Comparison of ENCODE assay signal across 8 mouse cellular contexts in genomic region chr11:101479171-101479635, GRCm38 (mm10). TPM values are rescaled to one million over a fixed set of nuclear protein-coding genes. Genes with fewer than 3 reads are reported as not detected.
DNase-seq lines count a peak whose midpoint lies in the region; ATAC-seq and TF ChIP-seq lines count a peak whose summit lies in the region.

No protein-coding gene starts in this region.

- peak overlapping the region; percentile 65 for H3K9ac ChIP-seq in heart, embryonic 13.5 days
- peak overlapping the region; percentile 4 for H3K9ac ChIP-seq in ES-E14 (ENCODE audit: insufficient read depth, low read depth, low read length, poor library complexity, severe bottlenecking)

- no peak for DNase-seq in heart, postnatal 36 days
- peak; percentile 39 for DNase-seq in ES-E14 (ENCODE audit: low read depth, low spot score)
- peak; percentile 89 for DNase-seq in hindbrain, embryonic 10.5 days (ENCODE audit: low spot score)
- peak; percentile 77 for DNase-seq in mesoderm, embryonic 11.5 days (ENCODE audit: low read depth, low spot score)
- no peak for DNase-seq in thymus, postnatal 25 days
- no peak for DNase-seq in urinary bladder, postnatal 4 days (ENCODE audit: low spot score in 2 of 2)
- no peak for DNase-seq in adrenal gland, postnatal 10 days

- no peak for ATAC-seq in heart, embryonic 13.5 days (ENCODE audit: extremely low read depth, insufficient number of reproducible peaks, low FRiP score, low TSS enrichment)

- H3K27me3 ChIP-seq in heart, embryonic 13.5 days (replicated peaks) = no peaks in the 10 kb centered on the region
- H3K27me3 ChIP-seq in hindbrain, embryonic 10.5 days (ENCODE audit: insufficient read depth, poor library complexity, severe bottlenecking) = no peaks in the 10 kb centered on the region

- peaks cover 36% of the 10 kb centered on the region for H3K4me1 ChIP-seq in heart, embryonic 13.5 days
- peaks cover 17 to 27% of the 10 kb centered on the region in 2 experiments; a peak in 3 of 4 replicates for H3K4me1 ChIP-seq in ES-E14 (ENCODE audit: control insufficient read depth in 2 of 2, insufficient read depth in 2 of 2, low read length in 2 of 2, poor library complexity in 1 of 2)
- H3K4me1 ChIP-seq in hindbrain, embryonic 10.5 days (replicated peaks) = peaks cover 64% of the 10 kb centered on the region

- no peak overlapping the region; the same call in 1 of the 2 replicates for H3K27ac ChIP-seq in heart, embryonic 13.5 days (replicated peaks)
- no peak overlapping the region; the same call in 1 of the 2 replicates for H3K27ac ChIP-seq in ES-E14 (ENCODE audit: insufficient read depth, low read depth, low read length, poor library complexity, severe bottlenecking)
- peak overlapping the region; percentile 96 for H3K27ac ChIP-seq in hindbrain, embryonic 10.5 days

- peak overlapping the region; percentile 59 for H3K4me2 ChIP-seq in heart, embryonic 13.5 days

- in situ Hi-C loops in ES-E14 (cut with MboI; ENCODE audit: low sequenced_read_pairs in 2 of 2, unreplicated experiment in 2 of 2) = no loop called here

- peak overlapping the region; percentile 18 for H3K4me3 ChIP-seq in heart, embryonic 13.5 days
- peak overlapping the region; percentile 36 to 59 for H3K4me3 ChIP-seq in ES-E14 (ENCODE audit: insufficient read depth in 1 of 2, low read depth in 1 of 2, low read length in 2 of 2, poor library complexity in 1 of 2, severe bottlenecking in 1 of 2)
- peak overlapping the region; percentile 49 for H3K4me3 ChIP-seq in hindbrain, embryonic 10.5 days

- H3K9me3 ChIP-seq in heart, embryonic 13.5 days = no peaks in the 10 kb centered on the region
- no peaks in the 10 kb centered on the region for H3K9me3 ChIP-seq in ES-E14 (ENCODE audit: control insufficient read depth, insufficient read depth, low read depth, low read length)
- H3K9me3 ChIP-seq in hindbrain, embryonic 10.5 days = no peaks in the 10 kb centered on the region

- intact Hi-C loops in heart, postnatal 36 days (cut with DNase I) = no loop called here

- 8% methylated on average over 18 of the region's 18 CpGs for WGBS in heart, embryonic 13.5 days
- 5% methylated on average over 18 of the region's 18 CpGs for WGBS in hindbrain, embryonic 10.5 days

- H3K36me3 ChIP-seq in heart, embryonic 13.5 days = no peaks in the 10 kb centered on the region
- H3K36me3 ChIP-seq in ES-E14 (ENCODE audit: control insufficient read depth, insufficient read depth, low read length, poor library complexity, severe bottlenecking) = no peaks in the 10 kb centered on the region
- no peaks in the 10 kb centered on the region for H3K36me3 ChIP-seq in hindbrain, embryonic 10.5 days

TF ChIP-seq in ES-E14, 5 proteins besides CTCF, POLR2A, EP300 and RAD21:
- TF ChIP-seq CHD2 (IDR thresholded peaks at IDR 0.05; ENCODE audit: low read depth, low read length) = no peak
- peak; percentile 62; the same call in 1 of the 2 replicates for TF ChIP-seq MAFK (IDR thresholded peaks at IDR 0.05; ENCODE audit: insufficient read depth, low read depth, low read length)

RNA-seq across cellular contexts. Expression of gene Vat1, which starts 13.2 kb away (rescaled TPM):
- polyA plus RNA-seq in heart, embryonic 13.5 days (2015; fragmentation: Nextera tagmentation; extraction: Ambion mirVana) = 28.0 and 28.9 TPM in 2 replicates
- total RNA-seq in heart, postnatal 36 days (2021) = 10 to 100 TPM; 22.0 to 24.9 TPM
- 41.9 and 57.5 TPM in 2 replicates for total RNA-seq in ES-E14 (2012; rRNA removed)
- polyA plus RNA-seq in hindbrain, embryonic 10.5 days (2016; fragmentation: Nextera tagmentation; extraction: Ambion mirVana) = 61.1 and 108 TPM in 2 replicates
- 10 to 100 TPM; 79.4 to 87.3 TPM for total RNA-seq in adrenal gland, postnatal 10 days (2021)

RNA-seq across cellular contexts. Expression of gene Rnd2, which starts 14.4 kb away (rescaled TPM):
- 23.5 and 26.4 TPM in 2 replicates for polyA plus RNA-seq in heart, embryonic 13.5 days (2015; fragmentation: Nextera tagmentation; extraction: Ambion mirVana)
- 1 to 10 TPM; 5.6 to 6.2 TPM for total RNA-seq in heart, postnatal 36 days (2021)
- total RNA-seq in ES-E14 (2012; rRNA removed) = 8.9 and 10.4 TPM in 2 replicates
- 97.9 and 208 TPM in 2 replicates for polyA plus RNA-seq in hindbrain, embryonic 10.5 days (2016; fragmentation: Nextera tagmentation; extraction: Ambion mirVana)
- total RNA-seq in adrenal gland, postnatal 10 days (2021) = 10 to 100 TPM; 10.6 to 11.0 TPM

RNA-seq across cellular contexts. Expression of gene Ifi35, which starts 31.0 kb away (rescaled TPM):
- 11.6 and 13.7 TPM in 2 replicates for polyA plus RNA-seq in heart, embryonic 13.5 days (2015; fragmentation: Nextera tagmentation; extraction: Ambion mirVana)
- 10 to 100 TPM; 13.3 to 15.6 TPM for total RNA-seq in heart, postnatal 36 days (2021)
- 5.0 and 9.1 TPM in 2 replicates for total RNA-seq in ES-E14 (2012; rRNA removed)
- polyA plus RNA-seq in hindbrain, embryonic 10.5 days (2016; fragmentation: Nextera tagmentation; extraction: Ambion mirVana) = 3.5 and 3.6 TPM in 2 replicates
- 10 to 100 TPM; 23.0 to 24.9 TPM for total RNA-seq in adrenal gland, postnatal 10 days (2021)

RNA-seq across cellular contexts. Expression of gene Rpl27, which starts 37.1 kb away (rescaled TPM):
- polyA plus RNA-seq in heart, embryonic 13.5 days (2015; fragmentation: Nextera tagmentation; extraction: Ambion mirVana) = 222 and 239 TPM in 2 replicates
- total RNA-seq in heart, postnatal 36 days (2021) = 10 to 100 TPM; 48.2 to 52.4 TPM
- total RNA-seq in ES-E14 (2012; rRNA removed) = 1,298 and 1,307 TPM in 2 replicates
- 414 and 455 TPM in 2 replicates for polyA plus RNA-seq in hindbrain, embryonic 10.5 days (2016; fragmentation: Nextera tagmentation; extraction: Ambion mirVana)
- 10 to 100 TPM; 75.5 to 92.7 TPM for total RNA-seq in adrenal gland, postnatal 10 days (2021)

RNA-seq across cellular contexts. Expression of gene Ptges3l, which starts 54.1 kb away (rescaled TPM):
- polyA plus RNA-seq in heart, embryonic 13.5 days (2015; fragmentation: Nextera tagmentation; extraction: Ambion mirVana) = 71.6 and 75.1 TPM in 2 replicates
- total RNA-seq in heart, postnatal 36 days (2021) = 10 to 100 TPM; 50.6 to 66.9 TPM
- total RNA-seq in ES-E14 (2012; rRNA removed) = 3.2 and 3.4 TPM in 2 replicates
- 4.0 and 4.5 TPM in 2 replicates for polyA plus RNA-seq in hindbrain, embryonic 10.5 days (2016; fragmentation: Nextera tagmentation; extraction: Ambion mirVana)
- total RNA-seq in adrenal gland, postnatal 10 days (2021) = 1 to 10 TPM; 5.6 to 9.5 TPM

Comparison
In these comparisons a context has a peak if more than half of its experiments do, and no peak if none do; other contexts are left out.
1. DNase-seq: peak in ES-E14 (single experiment), hindbrain, embryonic 10.5 days (single experiment) and mesoderm, embryonic 11.5 days (single experiment); none in heart, postnatal 36 days (0 of 2), thymus, postnatal 25 days (single experiment), urinary bladder, postnatal 4 days (0 of 2) and adrenal gland, postnatal 10 days (single experiment).
2. Peak in every context shown above with its lines, with median percentiles within 50 percentile points of each other: H3K4me3 ChIP-seq.